Mouse (Mus musculus): ENCODE results near the gene Nfix. TPM values are rescaled to one million over a fixed set of nuclear protein-coding genes. Genes with fewer than 3 reads are reported as not detected.

Gene Nfix
- polyA plus RNA-seq (2012; rRNA removed) = 45.9 and 59.1 TPM in 2 replicates

GRCm38 (mm10) chr8:84799999-84800831, at the start of gene Nfix:
Gene Nfix, minus strand, starts transcription at chr8:84800344.

GRCm38 (mm10) chr8:84846722-84847572, 46.8 kb upstream of the Nfix start, which contains the start of gene Calr:
Gene Calr, minus strand, starts transcription at chr8:84846934.

DNA sequence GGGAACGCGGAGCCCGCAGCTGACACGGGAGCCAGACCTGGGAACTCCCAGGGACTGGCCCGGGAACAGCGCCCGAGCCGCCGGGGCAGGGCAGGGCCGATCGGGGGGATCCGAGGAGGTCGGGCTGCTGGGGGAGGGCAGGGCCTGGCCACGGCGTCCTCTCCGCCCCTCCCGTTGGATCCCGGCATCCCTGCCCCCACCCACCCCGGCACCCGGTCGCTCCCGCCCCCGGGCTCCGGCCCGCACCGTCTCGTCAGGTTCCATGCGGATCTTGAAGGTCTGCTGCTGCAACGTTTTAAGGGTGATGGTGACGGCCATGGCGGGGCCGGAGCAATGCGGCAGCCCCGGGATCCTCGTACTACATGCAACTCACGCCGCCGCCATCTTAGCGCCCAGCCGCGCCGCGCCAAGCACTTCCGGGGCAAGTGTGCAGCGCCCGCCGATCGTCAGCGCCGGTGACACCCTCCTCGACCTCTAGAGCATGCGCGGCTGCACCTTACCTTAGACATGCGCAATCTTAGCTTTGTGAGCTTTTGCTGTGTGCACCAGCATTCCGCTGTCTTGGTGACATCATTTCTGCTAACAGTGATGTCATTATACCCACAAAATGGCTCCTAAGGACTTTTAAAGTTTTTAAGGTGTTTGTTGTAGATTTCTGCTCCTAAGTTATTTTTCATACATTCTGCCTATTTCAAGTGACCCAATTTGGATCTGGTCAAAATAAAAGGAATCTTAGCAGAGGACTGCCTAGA, 40.3 kb upstream of the Nfix start, which contains the start of gene Rad23a:
Gene Rad23a (minus strand): TSS at position 418 of the 752 bp plus-strand sequence.

GRCm38 (mm10) chr8:84831490-84831889, 31.3 kb upstream of the Nfix start, which contains the start of gene Gadd45gip1:
Gene Gadd45gip1, plus strand, starts transcription at chr8:84831522.

DNA sequence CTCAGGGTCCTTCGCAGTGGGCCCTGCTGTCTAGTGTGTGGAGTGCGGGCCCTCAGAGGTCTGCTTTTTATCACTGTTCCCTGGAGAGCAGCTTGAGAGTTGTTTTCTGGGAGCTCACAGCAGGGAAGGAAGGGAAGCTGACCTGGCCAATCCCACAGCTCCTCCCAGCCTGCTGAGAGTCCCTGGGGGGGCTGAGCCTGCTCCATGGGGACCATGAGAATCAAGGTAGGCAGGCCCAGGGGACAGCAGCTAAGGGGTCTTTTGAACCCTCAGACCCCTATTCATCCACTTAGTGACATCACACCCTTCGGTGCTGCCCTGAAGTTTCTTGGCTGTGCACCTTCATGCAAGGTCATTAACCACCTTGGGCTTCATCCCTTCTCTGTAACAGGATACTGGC, 22.6 kb upstream of the Nfix start, which contains the start of gene Dand5:
Gene Dand5 (minus strand): TSS at position 101 of the 400 bp plus-strand sequence.

GRCm38 (mm10) chr8:84722850-84723570, 77.1 kb downstream of the Nfix start, which contains the start of gene G430095P16Rik:
Gene G430095P16Rik, plus strand, starts transcription at chr8:84723007.

DNA sequence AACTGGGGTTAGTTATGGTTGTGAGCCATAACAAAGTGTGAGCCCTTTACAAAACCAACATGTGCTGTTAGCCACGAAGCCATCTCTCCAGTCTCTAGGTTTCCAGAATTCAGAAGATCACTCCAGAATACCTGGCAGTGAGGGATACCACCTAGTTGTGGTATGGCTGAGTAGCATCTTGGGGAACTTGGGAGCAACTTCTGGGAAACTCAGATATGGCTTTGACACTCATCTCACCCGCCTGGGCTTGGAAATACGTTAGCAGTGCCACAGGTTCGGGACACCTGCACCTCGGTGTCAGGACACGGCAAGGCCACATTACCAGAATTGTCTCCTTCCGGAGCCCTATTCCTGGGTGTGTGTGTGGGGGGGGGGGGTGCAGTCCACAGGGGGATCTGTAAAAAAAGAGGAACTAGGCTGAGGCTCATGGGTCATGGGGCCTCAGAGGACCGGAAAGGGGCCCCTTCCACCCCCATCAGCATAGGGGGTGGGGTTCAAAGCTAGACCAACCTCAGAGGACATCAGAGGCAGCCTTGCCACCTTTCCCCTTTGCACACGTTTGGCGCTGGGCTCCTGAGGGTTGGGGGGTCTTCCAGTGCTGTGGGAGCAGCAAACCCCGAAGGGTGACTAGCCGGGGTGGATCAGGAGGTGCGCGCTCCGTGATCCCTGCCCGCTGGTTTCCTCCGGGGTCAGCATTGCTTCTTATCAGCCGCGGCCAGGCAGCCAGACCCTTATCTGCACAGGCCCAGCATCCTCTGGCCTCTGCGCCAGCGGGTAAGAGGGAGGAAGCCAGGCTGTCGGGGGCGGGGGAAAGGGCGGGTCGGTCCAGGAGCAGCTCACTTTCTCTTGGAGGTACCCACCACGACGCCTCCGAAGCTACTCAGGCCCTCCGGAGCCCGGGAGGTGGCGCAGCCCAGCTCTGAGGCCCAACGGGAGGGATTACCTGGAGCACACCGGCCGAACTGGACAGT, 98.9 kb downstream of the Nfix start, which contains the start of gene Lyl1:
Gene Lyl1 (plus strand): TSS at position 517 of the 971 bp plus-strand sequence.

DNA sequence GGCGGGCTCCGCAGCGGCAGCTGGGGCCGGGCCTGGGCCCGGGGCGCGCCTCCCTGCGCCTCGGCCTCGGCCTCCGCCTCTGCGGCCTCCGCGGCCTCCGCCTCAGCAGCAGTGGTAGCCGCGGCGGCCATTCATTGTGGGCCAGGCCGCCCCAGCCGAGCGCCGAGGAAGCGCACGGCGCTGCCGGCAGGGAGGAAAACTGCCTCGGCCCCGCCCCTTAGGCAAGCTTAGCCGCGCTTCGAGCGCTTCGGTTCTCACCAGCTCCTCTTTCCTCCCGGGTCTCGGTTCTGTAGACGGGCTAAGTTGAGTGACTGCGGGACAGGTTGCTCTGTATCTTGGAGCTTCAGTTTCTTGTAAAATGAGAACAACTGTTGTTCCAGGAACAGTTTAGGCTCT, 112.4 kb downstream of the Nfix start, which contains the start of gene Nacc1:
Gene Nacc1 (minus strand): TSS at position 158 of the 396 bp plus-strand sequence.

DNA sequence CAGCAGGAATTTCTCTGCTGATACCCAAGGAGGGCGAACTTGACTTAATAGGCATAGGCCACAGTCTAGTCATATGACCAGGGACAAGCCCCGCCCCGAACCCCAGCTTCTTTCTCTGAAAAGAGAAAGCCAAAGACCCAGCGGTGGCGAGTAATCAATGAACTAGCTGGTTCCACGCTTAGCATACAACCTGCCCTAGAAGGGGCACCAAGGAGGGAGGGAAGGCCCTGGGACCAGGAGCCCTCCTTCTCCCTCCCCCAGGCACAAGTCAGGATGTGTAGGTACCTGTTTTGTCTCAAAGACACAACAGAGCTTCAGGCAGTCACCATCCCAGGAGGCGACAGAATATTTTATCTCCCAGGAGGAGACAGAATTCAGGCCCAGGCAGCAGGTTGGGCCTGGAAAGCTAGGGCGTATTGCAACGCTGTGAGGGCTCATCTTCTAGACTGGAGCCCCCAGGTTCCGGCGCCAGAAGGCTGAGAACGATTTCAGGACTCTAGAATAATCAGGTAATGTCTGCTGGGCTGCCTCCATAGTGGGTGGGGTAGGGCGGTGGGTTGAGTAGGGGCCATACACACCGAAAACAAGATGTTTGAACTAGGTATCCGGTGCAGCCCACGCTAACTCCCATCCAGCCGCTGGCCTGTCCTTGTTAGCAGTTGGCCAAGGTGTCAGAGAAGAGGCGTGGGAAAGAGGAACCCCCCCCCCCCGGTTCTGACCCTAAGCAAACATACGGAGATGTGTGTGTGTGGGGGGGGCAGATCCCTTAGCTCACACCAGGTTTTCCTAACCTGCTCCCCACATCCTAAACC, 113.7 kb downstream of the Nfix start, which contains the start of gene Trmt1:
Gene Trmt1 (plus strand): TSS at position 117 of the 812 bp plus-strand sequence.

GRCm38 (mm10) chr8:84662581-84663065, 137.5 kb downstream of the Nfix start, which contains the start of gene Ier2:
Gene Ier2, minus strand, starts transcription at chr8:84662852.

Other genes with a start within 250 kb of the Nfix start
- 4.8 and 5.3 TPM in 2 replicates for gene Ier2, start 137.5 kb downstream of the Nfix start, polyA plus RNA-seq (2012; rRNA removed)
- 140 and 147 TPM in 2 replicates for gene Trmt1, start 114.0 kb downstream of the Nfix start, polyA plus RNA-seq (2012; rRNA removed)
- 54.4 and 58.8 TPM in 2 replicates for gene Nacc1, start 112.5 kb downstream of the Nfix start, polyA plus RNA-seq (2012; rRNA removed)
- 3.0 and 3.1 TPM in 2 replicates for gene Lyl1, start 98.9 kb downstream of the Nfix start, polyA plus RNA-seq (2012; rRNA removed)
- gene G430095P16Rik, start 77.3 kb downstream of the Nfix start, polyA plus RNA-seq (2012; rRNA removed) = 0.32 and 0.47 TPM in 2 replicates
- gene Dand5, start 22.5 kb upstream of the Nfix start, polyA plus RNA-seq (2012; rRNA removed) = 9.1 and 10.1 TPM in 2 replicates
- gene Gadd45gip1, start 31.2 kb upstream of the Nfix start, polyA plus RNA-seq (2012; rRNA removed) = 30.8 and 35.2 TPM in 2 replicates
- 52.2 and 59.0 TPM in 2 replicates for gene Rad23a, start 40.3 kb upstream of the Nfix start, polyA plus RNA-seq (2012; rRNA removed)
- gene Calr, start 46.6 kb upstream of the Nfix start, polyA plus RNA-seq (2012; rRNA removed) = 521 and 537 TPM in 2 replicates
- 116 and 119 TPM in 2 replicates for gene Farsa, start 56.6 kb upstream of the Nfix start, polyA plus RNA-seq (2012; rRNA removed)
- gene Syce2, start 71.8 kb upstream of the Nfix start, polyA plus RNA-seq (2012; rRNA removed) = 31.6 and 36.2 TPM in 2 replicates
- gene Gcdh, start 93.6 kb upstream of the Nfix start, polyA plus RNA-seq (2012; rRNA removed) = 50.4 and 56.7 TPM in 2 replicates
- 0.32 and 0.45 TPM in 2 replicates for gene Klf1, start 101.6 kb upstream of the Nfix start, polyA plus RNA-seq (2012; rRNA removed)
- 3.3 TPM in 2 replicates for gene Dnase2a, start 108.2 kb upstream of the Nfix start, polyA plus RNA-seq (2012; rRNA removed)
- 122 and 141 TPM in 2 replicates for gene Mast1, start 137.0 kb upstream of the Nfix start, polyA plus RNA-seq (2012; rRNA removed)
- 8.7 and 10.8 TPM in 2 replicates for gene Rtbdn, start 146.6 kb upstream of the Nfix start, polyA plus RNA-seq (2012; rRNA removed)
- 0.75 TPM in 1 of 2 replicates, not detected in the other for gene Gm49661, start 169.1 kb upstream of the Nfix start, polyA plus RNA-seq (2012; rRNA removed)
- 668 and 713 TPM in 2 replicates for gene Prdx2, start 169.2 kb upstream of the Nfix start, polyA plus RNA-seq (2012; rRNA removed)
- gene Rnaseh2a, start 169.4 kb upstream of the Nfix start, polyA plus RNA-seq (2012; rRNA removed) = 41.1 and 47.4 TPM in 2 replicates
- gene Junb, start 178.4 kb upstream of the Nfix start, polyA plus RNA-seq (2012; rRNA removed) = 7.0 and 11.0 TPM in 2 replicates
- gene Hook2, start 190.3 kb upstream of the Nfix start, polyA plus RNA-seq (2012; rRNA removed) = 42.6 and 48.9 TPM in 2 replicates
- gene Best2, start 214.2 kb upstream of the Nfix start, polyA plus RNA-seq (2012; rRNA removed) = 0.05 TPM in 2 replicates
- 218 and 220 TPM in 2 replicates for gene Asna1, start 224.9 kb upstream of the Nfix start, polyA plus RNA-seq (2012; rRNA removed)
- gene Trir, start 226.5 kb upstream of the Nfix start, polyA plus RNA-seq (2012; rRNA removed) = 203 and 208 TPM in 2 replicates
- gene Tnpo2, start 236.6 kb upstream of the Nfix start, polyA plus RNA-seq (2012; rRNA removed) = 131 and 148 TPM in 2 replicates

All from central nervous system, embryonic 18 days (tissue).